Mouse (Mus musculus): ENCODE measurements around the gene Zranb3.
"Not testable (repeated sequence)": the region's sequence is repeated elsewhere in the genome, so short reads cannot be mapped to it uniquely, and the experiment has no call there.

Zranb3 gene

DNA sequence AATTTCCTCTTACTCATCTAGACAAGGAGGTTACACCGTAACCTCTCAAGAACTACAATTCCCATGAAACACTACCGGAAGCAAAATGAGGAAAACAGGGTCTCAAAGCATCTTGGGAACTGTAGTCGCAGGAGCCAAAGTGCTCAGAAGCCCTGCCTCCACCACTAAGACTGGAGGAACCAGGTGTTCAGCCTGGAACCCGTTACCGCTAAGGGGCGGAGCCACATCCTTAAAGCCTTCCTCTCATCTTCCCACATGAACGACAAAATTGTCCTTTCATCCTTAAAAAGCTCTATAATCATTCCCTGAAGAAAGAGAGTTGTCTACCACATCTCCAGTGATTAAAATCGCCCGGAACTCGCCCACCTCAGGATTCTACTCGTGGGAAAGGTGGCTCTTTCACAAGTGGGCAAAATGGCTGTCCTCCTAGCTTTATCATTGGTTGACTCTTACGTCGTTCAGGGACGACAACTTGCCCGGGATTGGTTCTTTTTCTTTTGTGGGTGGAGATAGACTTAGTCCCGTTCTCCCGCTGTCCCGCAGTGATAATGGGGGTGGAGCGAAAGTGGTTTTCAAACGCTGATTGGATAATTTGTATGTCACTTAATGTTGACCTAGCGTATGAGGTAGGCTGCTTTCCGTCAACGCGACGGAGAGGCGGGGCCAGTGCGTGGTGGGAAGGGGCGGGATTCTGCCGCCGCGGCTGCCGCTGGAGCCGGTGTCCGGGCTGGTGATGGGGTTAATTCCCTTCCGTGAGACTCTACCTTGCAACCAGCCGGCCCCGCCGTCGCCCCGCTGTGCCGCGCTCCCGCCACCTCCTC is at the start of gene Zranb3, which contains the start of gene R3hdm1:
Gene Zranb3, minus strand, starts transcription at position 407 of the 821 bp plus-strand sequence.
Gene R3hdm1, plus strand, starts transcription at position 661 of the 821 bp plus-strand sequence.
- peak; percentile 94 to 96 for DNase-seq

- no peak for DNase-seq
These were observed 38.9 kb upstream of the Zranb3 start for GRCm38 (mm10) chr1:128141737-128142136.

DNA sequence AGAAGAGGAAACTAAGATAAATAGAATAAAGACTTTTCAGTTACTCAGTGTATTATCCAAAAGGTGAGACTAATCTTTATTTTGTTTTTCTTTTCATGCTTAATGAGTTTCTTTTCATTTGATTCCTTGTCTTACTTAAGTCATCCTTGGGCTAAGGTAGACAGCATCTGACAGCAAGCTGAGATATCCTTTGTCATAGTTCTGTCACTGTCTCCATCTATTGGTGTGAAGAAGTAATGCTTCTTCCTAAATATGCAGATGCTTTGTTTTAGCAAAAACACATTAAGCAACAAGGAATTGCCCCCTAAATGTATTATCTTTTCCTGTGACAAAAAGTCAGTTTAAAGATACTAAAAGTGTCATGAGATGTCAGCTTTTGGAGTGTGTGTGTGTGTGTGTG is 38.2 kb upstream of the Zranb3 start:
- DNase-seq, result no peak

DNA sequence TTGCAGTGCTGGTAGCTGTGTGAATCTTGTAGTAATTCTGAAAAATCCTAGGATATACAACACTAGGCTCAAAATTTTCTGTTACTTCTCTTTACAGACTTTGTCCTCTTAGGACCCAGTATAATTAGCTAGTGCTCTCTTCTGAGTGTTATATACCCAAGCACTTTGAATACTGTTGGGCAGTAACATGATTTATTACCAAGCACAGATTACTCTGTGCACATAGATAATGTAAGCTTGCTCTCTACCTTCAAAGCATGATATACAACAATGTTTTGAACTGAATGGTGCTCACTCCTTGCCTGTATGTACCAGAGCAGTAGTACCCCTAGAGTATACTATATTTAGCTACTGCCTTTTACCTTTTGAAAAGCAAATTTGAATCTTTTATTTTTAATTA is 33.4 kb upstream of the Zranb3 start:
- not testable (repeated sequence) for DNase-seq

DNA sequence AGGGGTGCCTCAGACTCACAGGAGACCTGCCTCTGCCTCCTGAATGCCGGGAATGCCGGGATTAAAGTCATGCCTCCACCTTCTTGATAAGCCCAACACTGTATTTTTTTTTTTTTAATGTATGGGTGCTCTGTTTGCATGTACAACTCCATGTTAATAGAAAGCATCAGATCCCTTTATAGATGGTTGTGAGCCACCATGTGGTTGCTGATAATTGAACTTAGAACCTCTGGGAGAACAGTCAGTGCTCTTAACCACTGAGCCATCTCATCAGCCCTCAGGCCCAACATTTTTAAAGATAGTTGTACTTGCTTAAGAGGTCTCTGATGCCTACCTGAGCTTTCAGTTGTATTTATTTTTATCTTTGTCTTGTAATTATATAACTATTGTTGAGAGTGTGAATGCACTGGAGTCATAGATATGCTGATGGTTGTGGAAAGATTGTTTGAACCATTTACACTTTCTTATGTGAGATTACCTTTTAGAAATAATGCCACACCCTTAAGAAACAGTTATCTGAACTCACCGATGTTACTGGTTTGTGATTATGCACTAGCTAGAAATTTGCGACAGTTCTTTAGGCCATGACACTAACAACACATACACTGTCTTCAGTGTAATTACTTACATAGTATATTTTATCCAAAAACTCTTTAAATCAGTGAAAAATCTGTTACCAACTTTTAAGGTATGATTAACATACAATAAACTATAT is 18.2 kb upstream of the Zranb3 start:
- DNase-seq, result no peak

DNA sequence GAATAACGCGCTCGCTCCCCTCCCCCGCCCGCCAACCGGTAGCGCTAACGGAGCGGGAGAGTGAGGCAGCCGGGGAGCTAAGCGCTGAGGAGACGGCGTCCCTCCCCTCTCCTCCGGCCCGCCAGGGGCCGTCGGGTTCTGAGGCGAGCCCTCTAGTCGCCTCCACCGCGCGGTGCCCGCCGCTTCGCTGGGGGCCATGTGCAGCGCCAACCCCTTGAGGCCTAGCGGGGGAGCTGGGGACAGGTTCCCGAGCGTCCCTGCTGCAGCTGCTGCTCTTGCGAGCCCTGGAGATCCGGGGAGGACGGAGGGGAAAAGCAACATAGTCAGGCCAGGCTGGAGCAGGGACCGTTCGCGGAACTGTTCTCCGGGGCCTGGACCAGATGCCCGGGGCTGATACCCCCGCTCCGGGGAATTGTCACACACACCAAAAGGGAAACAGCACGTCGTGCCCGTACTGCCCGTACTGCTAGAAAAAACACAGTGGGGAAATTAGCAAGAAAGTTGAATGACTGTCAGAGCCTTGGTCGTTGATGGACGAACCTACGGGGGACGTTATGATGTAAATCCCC is 757 bp upstream of the Zranb3 start:
- DNase-seq, result no peak

DNA sequence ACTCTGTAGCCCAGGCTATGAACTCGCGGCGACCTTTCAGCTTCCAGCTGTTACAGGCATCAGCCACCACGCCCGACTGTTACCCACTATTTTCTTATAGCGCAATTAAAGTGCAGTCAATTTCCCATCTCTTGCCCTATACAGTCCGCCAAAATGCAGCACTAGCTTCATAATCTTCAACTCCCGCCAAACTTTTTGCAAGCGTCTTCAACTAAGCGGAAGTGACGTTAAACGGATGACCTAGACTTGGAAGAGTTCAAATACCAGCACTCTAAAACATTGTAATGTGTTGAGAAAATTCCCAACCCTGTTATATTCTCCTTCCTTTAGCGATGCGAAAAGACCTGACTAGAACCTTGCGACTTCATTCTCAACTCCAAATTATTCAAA is 601 bp downstream of the Zranb3 start:
- DNase-seq, result peak; percentile 33 to 44

DNA sequence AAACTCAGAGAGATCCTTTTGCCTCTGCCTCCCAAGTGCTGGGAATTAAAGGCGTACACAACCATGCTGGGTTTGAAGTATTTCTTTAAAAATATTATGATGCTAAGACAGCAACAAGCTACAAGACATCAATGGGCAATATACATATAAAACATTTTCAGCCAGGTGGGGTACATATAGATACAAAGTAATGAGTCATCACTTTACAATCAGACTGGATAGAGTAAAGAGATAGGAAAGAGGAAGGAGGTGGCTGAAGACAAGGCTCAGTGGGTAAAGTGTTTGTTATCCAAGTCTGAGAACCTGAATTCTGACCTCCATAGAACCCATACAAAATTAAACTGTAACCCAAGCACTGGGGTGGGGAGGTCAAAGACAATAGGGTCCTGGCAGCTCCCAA is 4.5 kb downstream of the Zranb3 start:
- no peak for DNase-seq

GRCm38 (mm10) chr1:128094686-128095085 is 8.2 kb downstream of the Zranb3 start:
- DNase-seq, result no peak

DNA sequence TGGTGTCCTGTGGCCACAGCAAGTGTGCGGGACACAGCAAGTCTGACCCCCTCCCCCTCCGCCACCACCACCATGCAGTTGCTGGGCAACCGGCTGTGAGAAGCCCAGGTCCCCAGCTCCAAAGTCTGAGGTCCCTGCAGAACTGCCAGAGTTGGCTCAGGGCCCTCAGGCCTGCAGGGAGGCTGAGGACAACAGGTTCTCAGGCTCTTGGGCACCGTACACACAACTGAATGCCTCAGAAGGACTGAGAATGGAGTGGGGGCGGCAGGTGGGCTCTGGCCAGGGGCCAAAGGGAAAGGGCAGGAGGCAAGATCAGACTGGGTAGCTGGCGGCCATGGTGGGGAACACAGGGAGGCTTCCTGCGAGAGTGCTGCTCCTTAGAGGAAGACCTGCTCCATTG is 20.0 kb downstream of the Zranb3 start:
- DNase-seq, result no peak

- no peak for DNase-seq
These were observed 21.0 kb downstream of the Zranb3 start for GRCm38 (mm10) chr1:128081873-128082272.

- no peak for DNase-seq
These were observed 21.7 kb downstream of the Zranb3 start for GRCm38 (mm10) chr1:128080936-128081696.

- no peak for DNase-seq
These were observed 24.2 kb downstream of the Zranb3 start for GRCm38 (mm10) chr1:128078646-128079045.

DNA sequence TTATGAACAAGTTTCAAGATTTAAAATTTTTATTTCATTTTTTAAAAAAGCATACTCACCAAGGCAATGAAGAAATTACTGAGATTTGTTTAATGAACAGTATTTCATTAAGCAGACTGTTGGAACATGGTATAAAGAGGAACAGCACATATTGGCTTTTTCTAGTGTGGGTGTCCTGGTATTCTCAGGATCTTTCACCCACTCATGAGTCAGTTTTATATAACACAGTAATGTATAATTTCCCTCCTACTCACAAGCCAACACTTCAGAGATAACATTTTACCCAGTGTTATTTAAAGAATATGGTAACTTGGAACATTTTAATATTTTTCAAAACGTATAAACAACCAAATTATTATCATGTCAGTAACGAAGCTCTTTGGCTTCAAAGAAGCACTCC is 25.1 kb downstream of the Zranb3 start:
- DNase-seq, result no peak

- DNase-seq, result no peak
These were observed 25.9 kb downstream of the Zranb3 start for GRCm38 (mm10) chr1:128076791-128077479.

DNA sequence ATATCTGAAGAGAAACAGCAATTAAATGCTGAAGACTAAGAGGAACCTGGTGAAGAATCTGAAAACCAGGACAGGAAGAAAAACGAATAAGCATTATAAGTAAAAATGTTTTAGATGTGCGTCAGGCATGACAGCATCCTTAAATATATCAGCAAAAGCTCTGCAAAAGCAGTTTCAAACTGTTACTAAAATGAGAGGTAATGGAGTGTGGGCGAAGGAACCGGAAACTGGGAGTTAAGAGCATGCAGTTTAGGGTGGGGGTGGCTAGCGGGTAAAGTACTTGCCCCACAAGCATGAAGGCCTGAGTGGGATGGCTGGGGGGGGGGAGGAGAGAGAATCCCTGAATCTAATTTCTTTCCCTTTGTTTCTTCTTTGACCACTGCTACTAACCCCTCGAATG is 29.8 kb downstream of the Zranb3 start:
- DNase-seq, result no peak

DNA sequence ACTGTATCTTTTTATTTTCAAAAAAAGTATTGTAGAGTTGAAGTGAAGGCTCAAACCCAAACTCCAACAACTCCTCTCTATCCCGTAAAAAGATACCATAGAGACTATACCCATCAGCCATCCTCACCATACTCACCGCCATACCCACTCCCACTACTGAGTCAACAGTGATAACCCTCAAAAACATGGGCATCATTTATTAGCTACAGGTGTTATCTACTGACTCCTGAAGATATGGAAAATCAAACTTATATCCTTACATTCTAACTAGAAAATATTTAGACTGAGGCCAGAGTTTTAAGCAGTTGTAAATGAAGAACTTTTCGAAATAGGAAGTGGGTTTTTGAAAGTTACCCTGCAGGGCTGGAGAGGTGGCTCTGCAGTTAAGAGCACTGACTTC is 32.8 kb downstream of the Zranb3 start:
- no peak for DNase-seq

GRCm38 (mm10) chr1:128068945-128069397 is 33.9 kb downstream of the Zranb3 start:
- DNase-seq, result no peak

GRCm38 (mm10) chr1:128064716-128065115 is 38.1 kb downstream of the Zranb3 start:
- DNase-seq, result no peak

DNA sequence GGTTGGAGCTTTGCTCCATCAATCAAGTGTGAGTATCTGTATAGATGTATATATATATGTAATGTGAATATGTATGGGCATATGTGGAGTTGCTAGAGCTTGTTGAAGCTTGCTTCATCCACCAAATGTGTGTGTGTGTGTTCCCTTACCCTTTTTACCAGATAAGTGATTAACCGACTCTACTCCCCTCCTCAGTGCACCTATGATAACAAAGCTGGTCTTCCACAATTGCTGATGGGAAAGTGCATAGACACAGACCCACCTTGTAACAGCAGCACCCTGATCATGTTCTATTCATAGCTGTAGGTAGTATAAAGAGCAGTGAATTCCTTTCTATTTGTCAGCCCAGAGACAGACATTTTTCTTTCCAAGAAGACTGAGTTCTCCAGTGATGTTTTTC is 40.7 kb downstream of the Zranb3 start:
- DNase-seq, result no peak

GRCm38 (mm10) chr1:128061401-128061800 is 41.4 kb downstream of the Zranb3 start:
- no peak for DNase-seq

- no peak for DNase-seq
These were observed 42.0 kb downstream of the Zranb3 start for GRCm38 (mm10) chr1:128060655-128061344.

Data from thymus, postnatal 36 days (tissue).